Mouse (Mus musculus) G1E-ER4 (cell line): Measurements from ENCODE around the gene Smco4. TPM values are rescaled to one million over a fixed set of nuclear protein-coding genes. Genes with fewer than 3 reads are reported as not detected.

Experiments used
- GATA1 ChIP-seq: IDR thresholded peaks from one replicate; pipeline ENCODE4 v1.8.0; 2012; ENCODE audit warnings: low read length, inconsistent platforms
- polyA plus RNA-seq: library from polyadenylated mRNA; stranded (reverse); fragments of >175 nt; gene quantifications from 2 replicates; pipeline ENCODE4 v1.2.3, GENCODE M21; 2012

Gene Smco4
- polyA plus RNA-seq, 1 experiment = not detected

DNA sequence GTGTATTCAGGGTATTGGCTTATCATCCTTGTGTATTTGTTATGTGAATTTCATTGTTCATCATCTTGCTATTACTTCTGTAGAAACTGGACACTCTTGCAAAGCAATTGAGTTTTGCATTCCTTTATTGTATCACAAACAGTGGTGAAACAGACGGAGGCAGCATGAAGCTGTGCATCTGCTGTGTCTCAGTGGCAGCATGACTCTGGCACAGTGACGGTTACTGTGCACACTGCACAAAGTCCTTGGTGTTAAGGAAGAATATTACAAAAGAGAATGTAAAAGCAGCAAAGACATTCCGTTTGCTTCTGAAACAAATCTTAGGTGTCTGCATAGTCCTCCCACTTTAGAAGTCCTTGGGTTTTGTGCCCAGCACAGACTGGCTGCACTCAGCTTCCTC is 67.2 kb downstream of the Smco4 start:
- no peak for TF ChIP-seq GATA1

DNA sequence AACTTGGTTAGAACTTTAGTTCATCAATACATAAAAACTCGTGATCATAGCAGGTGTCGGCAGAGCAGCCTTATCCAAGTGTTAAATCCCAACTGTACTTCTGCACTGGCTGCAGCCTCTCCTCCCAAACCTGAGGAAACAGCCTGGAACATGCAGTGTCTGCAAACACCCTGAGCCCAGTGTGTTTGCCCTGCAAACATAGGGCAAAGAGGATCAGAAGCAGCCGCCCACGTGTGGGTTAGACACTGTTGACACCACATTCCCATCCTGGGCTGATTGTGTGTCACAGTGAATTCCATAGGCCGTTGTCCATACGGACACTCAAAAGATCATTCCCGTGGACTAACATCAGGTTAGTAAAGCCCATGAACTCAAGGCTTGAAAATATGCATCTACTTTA is 69.1 kb downstream of the Smco4 start:
- TF ChIP-seq GATA1 = no peak

DNA sequence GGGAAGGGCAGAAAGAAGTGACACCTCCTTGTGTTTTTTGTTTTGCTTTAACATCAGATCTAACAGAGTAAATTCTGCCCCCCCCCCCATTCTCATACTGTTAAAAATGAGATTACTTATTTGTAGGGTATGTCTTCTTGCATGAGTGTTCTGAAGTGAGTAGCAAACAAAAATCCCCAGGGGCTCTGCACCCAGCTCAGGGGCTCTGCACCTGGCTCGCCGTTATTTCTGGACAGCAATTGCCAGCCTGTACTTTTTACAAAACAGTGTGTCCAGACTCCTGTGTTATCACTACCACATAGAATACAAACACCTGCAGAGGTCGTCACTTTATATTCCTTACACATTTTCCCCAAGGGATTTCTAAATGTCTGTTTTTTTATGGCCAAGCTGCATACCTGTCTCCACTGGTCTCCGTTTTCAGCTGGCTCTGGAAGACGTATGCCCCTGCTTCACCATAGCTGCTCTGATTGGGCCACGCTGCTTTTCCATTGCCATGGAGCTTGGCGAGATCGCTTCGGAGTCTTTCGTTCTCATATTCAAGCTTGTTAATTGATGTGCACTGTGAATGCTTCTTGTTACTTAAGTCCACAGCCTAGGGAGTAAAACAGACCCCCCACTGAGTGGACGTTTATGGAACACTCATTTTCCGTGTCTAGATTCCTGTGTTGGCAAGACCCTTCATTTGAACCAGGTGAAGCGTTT is 81.7 kb downstream of the Smco4 start:
- TF ChIP-seq GATA1 = no peak

DNA sequence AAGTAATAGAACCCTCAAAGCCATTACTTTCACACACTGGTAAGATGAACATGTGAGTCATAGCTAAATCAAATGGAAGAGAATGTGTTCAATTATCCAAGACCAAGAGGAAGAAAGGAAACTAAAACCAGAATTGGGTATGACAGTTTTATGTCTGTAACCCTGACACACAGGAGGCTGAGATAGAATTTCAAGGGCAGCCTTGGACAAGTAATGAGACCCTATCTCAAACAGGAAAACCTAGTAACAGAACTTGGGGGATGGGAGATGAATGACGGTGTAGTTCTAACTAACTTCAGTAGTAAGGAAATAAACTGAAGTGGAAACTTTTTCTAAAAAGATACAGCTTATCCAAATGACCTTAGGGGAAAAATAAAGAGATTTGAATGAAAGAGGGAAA is 85.2 kb downstream of the Smco4 start:
- TF ChIP-seq GATA1 = no peak

DNA sequence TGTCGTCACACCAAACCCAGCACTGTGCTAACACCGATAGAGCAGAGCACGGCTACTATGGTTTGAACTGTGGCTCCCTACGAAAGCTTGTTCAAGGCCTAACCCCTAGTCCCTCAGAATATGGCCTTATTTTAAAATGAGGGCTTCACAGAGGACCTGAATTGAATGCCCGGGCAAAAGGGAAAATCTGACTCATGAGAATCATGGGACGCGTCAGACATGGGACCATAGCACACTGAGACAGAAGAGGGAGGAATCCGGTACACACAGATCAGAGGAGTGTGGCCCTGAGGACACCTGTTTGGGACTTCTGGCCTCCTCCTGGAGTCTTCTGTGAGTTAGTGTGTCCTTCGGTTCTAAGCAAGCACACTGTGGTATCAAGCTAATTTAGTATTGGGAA is 85.7 kb downstream of the Smco4 start:
- no peak for TF ChIP-seq GATA1

DNA sequence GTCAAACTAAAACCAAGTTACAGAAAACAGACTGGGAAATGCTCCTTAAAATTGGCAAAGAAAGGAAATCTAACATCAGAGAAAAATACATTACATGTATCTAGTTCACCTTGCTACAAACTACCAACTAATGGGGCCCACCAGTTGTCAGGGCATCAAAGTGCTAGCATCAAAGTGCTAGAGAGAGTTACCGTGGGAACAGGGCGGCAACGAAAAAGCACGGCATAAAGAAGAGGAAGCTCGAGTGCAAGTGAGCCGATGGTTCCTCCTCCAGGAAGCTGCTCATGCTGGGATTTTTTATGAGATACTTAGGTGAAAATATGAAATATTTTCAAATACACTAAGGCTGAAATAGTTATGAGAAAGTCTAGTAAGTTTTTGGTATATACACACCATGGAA is 86.9 kb downstream of the Smco4 start:
- TF ChIP-seq GATA1 = no peak

DNA sequence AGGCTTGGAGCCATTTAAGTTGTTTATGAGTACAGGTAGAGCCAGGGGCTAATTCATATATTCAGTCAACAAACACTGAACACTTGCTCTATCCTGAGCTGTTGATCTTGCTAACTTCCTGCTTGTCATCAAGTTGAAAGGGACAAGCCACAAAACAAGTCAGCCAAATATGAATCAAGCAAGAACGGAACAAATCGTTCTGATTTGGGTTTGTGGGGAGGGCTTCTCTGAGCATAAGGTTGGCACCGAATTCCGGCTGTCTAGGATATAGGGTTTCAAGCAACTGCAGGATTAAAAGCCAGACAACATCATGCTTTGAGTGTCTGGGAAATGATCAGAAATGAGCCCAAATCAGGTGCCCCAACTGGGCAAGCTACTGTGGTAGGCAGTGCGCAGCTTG is 88.8 kb downstream of the Smco4 start:
- no peak for TF ChIP-seq GATA1

DNA sequence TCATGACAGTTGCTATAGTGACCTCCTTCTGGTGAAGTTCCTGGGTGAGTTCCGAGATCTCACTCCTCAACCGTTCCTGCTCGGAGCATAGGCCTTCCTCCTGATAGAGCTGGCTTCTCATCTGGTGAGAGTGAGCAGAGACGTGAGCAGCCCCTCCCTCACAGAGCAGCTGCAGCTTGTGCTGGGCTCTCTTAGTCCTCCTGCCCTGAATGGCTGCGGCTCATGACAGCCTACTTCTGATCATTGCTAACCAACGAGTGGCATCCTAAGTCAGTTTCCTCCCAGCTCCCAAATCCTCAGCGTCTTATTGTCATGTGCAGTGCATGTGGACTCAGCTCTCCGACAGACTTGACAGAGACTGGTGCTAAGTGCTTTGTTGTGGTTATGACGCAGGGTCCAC is 91.0 kb downstream of the Smco4 start:
- no peak for TF ChIP-seq GATA1

DNA sequence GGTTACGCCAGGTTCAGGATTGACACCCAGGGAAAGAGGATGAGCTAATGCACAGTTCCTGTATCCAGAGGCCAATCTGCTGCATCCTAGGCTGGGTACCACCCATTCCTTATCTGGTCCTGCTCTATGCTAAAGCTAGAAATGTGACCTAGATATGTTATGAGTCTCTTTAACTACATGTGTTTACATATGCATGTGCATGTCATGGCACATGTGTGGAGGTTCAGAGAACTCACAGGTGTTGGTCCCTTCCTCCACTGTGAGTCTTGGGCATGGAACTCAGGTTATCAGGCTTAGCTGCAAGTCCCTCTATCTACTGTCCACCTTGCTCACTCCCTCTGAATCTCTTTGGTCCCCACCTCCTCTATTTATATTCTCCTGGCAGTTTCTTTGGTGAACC is 92.7 kb downstream of the Smco4 start:
- no peak for TF ChIP-seq GATA1

DNA sequence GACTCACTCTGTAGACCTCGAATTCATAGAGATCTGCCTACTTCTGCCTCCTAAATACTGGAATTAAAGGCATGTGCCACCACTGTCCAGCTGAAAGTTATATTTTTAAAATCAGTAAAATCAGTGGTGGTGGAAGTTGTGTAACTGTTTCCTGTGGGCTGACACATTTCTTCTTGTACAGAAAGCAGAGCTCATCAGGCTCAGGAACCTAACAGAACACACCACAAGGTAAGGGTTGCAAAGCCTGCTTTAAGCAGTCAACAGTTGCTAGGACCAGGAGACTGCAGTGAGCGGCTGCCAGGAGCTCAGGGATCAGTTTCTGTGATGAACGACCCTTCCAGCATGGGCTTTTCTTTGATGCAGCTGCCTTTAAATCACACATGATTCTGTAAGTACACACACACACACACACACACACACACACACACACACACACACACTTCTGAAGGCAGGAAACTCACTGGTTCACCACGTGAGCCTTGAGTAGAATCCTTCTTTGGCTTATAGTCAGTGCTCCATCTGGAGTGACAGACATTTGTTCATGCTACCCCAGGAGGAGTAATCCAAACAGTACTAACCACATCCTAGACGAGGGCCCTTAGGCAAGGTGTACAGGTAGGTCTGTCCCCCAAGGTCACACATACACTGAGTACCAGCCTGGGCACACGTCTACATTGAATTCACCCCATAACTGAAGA is 94.1 kb downstream of the Smco4 start:
- no peak for TF ChIP-seq GATA1

DNA sequence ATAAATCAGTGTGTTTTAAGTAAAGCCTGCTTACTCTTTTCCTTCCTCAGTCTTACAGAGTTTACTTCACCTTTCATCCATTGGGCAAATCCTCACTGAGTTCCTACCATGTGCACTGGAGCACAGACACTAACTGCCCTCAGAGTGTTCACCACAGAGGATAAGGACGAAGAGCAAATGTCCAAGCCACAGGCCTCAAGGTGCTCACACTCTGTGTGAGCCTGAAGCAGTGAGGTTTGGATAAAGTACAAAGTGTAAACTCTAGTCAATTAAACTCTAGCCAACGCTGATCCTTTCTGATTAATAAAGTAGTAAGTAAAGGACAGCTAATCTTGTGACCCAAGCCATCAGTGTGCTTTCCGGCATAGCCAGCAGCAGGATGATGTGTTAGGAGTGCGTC is 100.9 kb downstream of the Smco4 start:
- TF ChIP-seq GATA1 = no peak

Other genes with a start within 250 kb of the Smco4 start
- 23.0 and 26.5 TPM in 2 replicates for gene Med17, start 213.5 kb upstream of the Smco4 start, polyA plus RNA-seq
- 12.0 and 18.6 TPM in 2 replicates for gene Taf1d, start 187.2 kb upstream of the Smco4 start, polyA plus RNA-seq
- gene 4931406C07Rik, start 187.0 kb upstream of the Smco4 start, polyA plus RNA-seq = 2.1 and 2.9 TPM in 2 replicates
- gene Cep295, start 135.6 kb upstream of the Smco4 start, polyA plus RNA-seq = 4.7 and 5.3 TPM in 2 replicates
- not detected in 2 replicates for gene Deup1, start 134.5 kb downstream of the Smco4 start, polyA plus RNA-seq
- not detected in 2 replicates for gene Slc36a4, start 216.3 kb downstream of the Smco4 start, polyA plus RNA-seq